Mouse (Mus musculus) hindbrain, postnatal 0 days (tissue): ENCODE measurements around the gene Acyp2. TPM values are rescaled to one million over a fixed set of nuclear protein-coding genes. Genes with fewer than 3 reads are reported as not detected.
"Not testable (repeated sequence)": the region's sequence is repeated elsewhere in the genome, so short reads cannot be mapped to it uniquely, and the experiment has no call there.

ENCODE experiments used
- ATAC-seq: fragments of 200-750 bp; cut with Nextera tagmentation; 2 replicates; pipeline ENCODE4 v1.8.0; 2017; ENCODE audit warnings: mild to moderate bottlenecking, moderate TSS enrichment, moderate library complexity
- DNase-seq: peaks from one replicate; pipeline ENCODE4 v3.0.0-alpha.2; 2015; ENCODE audit warnings: low spot score
- H3K27ac ChIP-seq: fragments of 300-500 bp; sonication (generic); 2 replicates; pipeline ENCODE4 v1.5.1; 2014; ENCODE audit warnings: mild to moderate bottlenecking
- H3K27me3 ChIP-seq: fragments of 300-500 bp; sonication (generic); 2 replicates; pipeline ENCODE4 v1.6.1; 2014; ENCODE audit warnings: low read length, mixed read lengths; ENCODE audit not compliant: insufficient read depth
- H3K36me3 ChIP-seq: fragments of 300-500 bp; sonication (generic); 2 replicates; pipeline ENCODE4 v1.6.1; 2014; ENCODE audit warnings: low read length, mixed read lengths; ENCODE audit not compliant: insufficient read depth
- H3K4me1 ChIP-seq: fragments of 300-500 bp; sonication (generic); 2 replicates; pipeline ENCODE4 v1.6.1; 2014; ENCODE audit warnings: antibody characterized with exemption, low read length, mixed read lengths; ENCODE audit not compliant: insufficient read depth
- H3K4me2 ChIP-seq: fragments of 300-500 bp; sonication (generic); 2 replicates; pipeline ENCODE4 v1.6.1; 2014; ENCODE audit warnings: low read depth, mild to moderate bottlenecking, low read length, moderate library complexity, mixed read lengths
- H3K4me3 ChIP-seq: fragments of 300-500 bp; sonication (generic); 2 replicates; pipeline ENCODE4 v1.5.1; 2014; ENCODE audit warnings: low read length
- H3K9ac ChIP-seq: fragments of 300-500 bp; sonication (generic); replicated peaks from 2 replicates; pipeline ENCODE4 v1.6.1; 2014; ENCODE audit warnings: mild to moderate bottlenecking, low read length, moderate library complexity, mixed read lengths
- H3K9me3 ChIP-seq: fragments of 300-500 bp; sonication (generic); 2 replicates; pipeline ENCODE4 v1.6.1; 2016; ENCODE audit warnings: low read length, mixed read lengths
- CTCF ChIP-seq: IDR thresholded peaks from 2 replicates; pipeline ENCODE4 v1.5.1; 2016; ENCODE audit warnings: antibody characterized with exemption, control low read depth, low read depth
- WGBS: fragments of 180-500 bp; shearing (Covaris S2); extraction: QIAGEN DNeasy Blood & Tissue Kit; methylation state at CpG from one replicate; pipeline ENCODE4 v1.1.7; 2014; 5-methylcytosine and 5-hydroxymethylcytosine counted together
- polyA plus RNA-seq: library from polyadenylated mRNA; unstranded; fragments of >200 nt; fragmentation: Nextera tagmentation; extraction: Ambion mirVana; gene quantifications from 2 replicates; pipeline ENCODE4 v1.2.1, GENCODE M21; 2015
- total RNA-seq: library from RNA; depleted of rRNA; stranded (reverse); fragments of >200 nt; gene quantifications from 2 replicates; pipeline ENCODE4 v1.2.3, GENCODE M21; 2014

Gene Acyp2
- total and polyA plus RNA-seq, 2 experiments from 2014 or later: 12.9 to 57.0 TPM

GRCm38 (mm10) chr11:30656060-30656459 lies 6.7 kb upstream of the Acyp2 start:
- TF ChIP-seq CTCF: no peak
- Histone ChIP-seq H3K27me3 (no peaks in the 10 kb centered on the region), H3K4me3 (no peak overlapping the region), H3K36me3 (no peaks in the 10 kb centered on the region), H3K9ac (no peak overlapping the region), H3K9me3 (no peaks in the 10 kb centered on the region), H3K4me1 (no peaks in the 10 kb centered on the region), H3K4me2 (no peak overlapping the region), H3K27ac (no peak overlapping the region)
- DNase-seq (no peak), ATAC-seq (no peak)
- WGBS: 90% methylated on average over 4 of the region's 4 CpGs

GRCm38 (mm10) chr11:30650416-30650815 lies 1.0 kb upstream of the Acyp2 start:
- no peak for DNase-seq
- Histone ChIP-seq H3K9me3 (no peaks in the 10 kb centered on the region), H3K36me3 (no peaks in the 10 kb centered on the region), H3K27ac (no peak overlapping the region), H3K27me3 (no peaks in the 10 kb centered on the region), H3K9ac (no peak overlapping the region), H3K4me1 (no peaks in the 10 kb centered on the region), H3K4me2 (no peak overlapping the region), H3K4me3 (no peak overlapping the region)
- TF ChIP-seq CTCF: no peak
- 87% methylated on average over 1 of the region's 1 CpGs for WGBS
- no peak for ATAC-seq

- Histone ChIP-seq H3K9me3 (no peaks in the 10 kb centered on the region), H3K27me3 (no peaks in the 10 kb centered on the region), H3K4me3 (no peak overlapping the region), H3K4me1 (no peaks in the 10 kb centered on the region), H3K4me2 (no peak overlapping the region), H3K27ac (no peak overlapping the region), H3K36me3 (no peaks in the 10 kb centered on the region), H3K9ac (no peak overlapping the region)
- DNase-seq (no peak), ATAC-seq (no peak)
- 90% methylated on average over 1 of the region's 1 CpGs for WGBS
- TF ChIP-seq CTCF: 0 out of 2 replicates have a peak, but pooled peaks have one; percentile 14
Observed at GRCm38 (mm10) chr11:30635674-30636073, 13.7 kb downstream of the Acyp2 start.

- Histone ChIP-seq H3K9ac (no peak overlapping the region), H3K4me2 (no peak overlapping the region), H3K4me1 (no peaks in the 10 kb centered on the region), H3K36me3 (no peaks in the 10 kb centered on the region), H3K27me3 (no peaks in the 10 kb centered on the region), H3K4me3 (no peak overlapping the region), H3K9me3 (no peaks in the 10 kb centered on the region), H3K27ac (no peak overlapping the region)
- WGBS: 90% methylated on average over 6 of the region's 6 CpGs
- DNase-seq (no peak), ATAC-seq (no peak)
- TF ChIP-seq CTCF: no peak
Observed at GRCm38 (mm10) chr11:30630514-30630913, 18.9 kb downstream of the Acyp2 start.

GRCm38 (mm10) chr11:30623218-30623617 lies 26.2 kb downstream of the Acyp2 start:
- H3K27ac ChIP-seq: no peak overlapping the region
- no peak for TF ChIP-seq CTCF
- 90% methylated on average over 2 of the region's 2 CpGs for WGBS
- no peaks in the 10 kb centered on the region for H3K9me3 ChIP-seq
- no peak overlapping the region for H3K4me2 ChIP-seq
- ATAC-seq: no peak
- no peaks in the 10 kb centered on the region for H3K27me3 ChIP-seq
- H3K4me1 ChIP-seq: no peaks in the 10 kb centered on the region
- H3K36me3 ChIP-seq: no peaks in the 10 kb centered on the region
- no peak overlapping the region for H3K4me3 ChIP-seq
- no peak for DNase-seq
- no peak overlapping the region for H3K9ac ChIP-seq

- 90% methylated on average over 1 of the region's 1 CpGs for WGBS
- H3K4me3 ChIP-seq, H3K4me2 ChIP-seq, H3K4me1 ChIP-seq, H3K27me3 ChIP-seq, H3K27ac ChIP-seq, DNase-seq, H3K9me3 ChIP-seq, ATAC-seq, H3K9ac ChIP-seq, H3K36me3 ChIP-seq: not testable (repeated sequence)
Observed at GRCm38 (mm10) chr11:30621386-30622363, 27.7 kb downstream of the Acyp2 start.

- Histone ChIP-seq H3K27me3 (no peaks in the 10 kb centered on the region), H3K4me2 (no peak overlapping the region), H3K9ac (no peak overlapping the region), H3K4me3 (no peak overlapping the region), H3K9me3 (no peaks in the 10 kb centered on the region), H3K36me3 (no peaks in the 10 kb centered on the region), H3K27ac (no peak overlapping the region), H3K4me1 (no peaks in the 10 kb centered on the region)
- DNase-seq (peak; percentile 13), ATAC-seq (no peak)
- no peak for TF ChIP-seq CTCF
- WGBS: 57% methylated on average over 4 of the region's 4 CpGs
Observed at GRCm38 (mm10) chr11:30618235-30618634, 31.2 kb downstream of the Acyp2 start.
